Mouse (Mus musculus): ENCODE data around the gene Scyl3.

DNA sequence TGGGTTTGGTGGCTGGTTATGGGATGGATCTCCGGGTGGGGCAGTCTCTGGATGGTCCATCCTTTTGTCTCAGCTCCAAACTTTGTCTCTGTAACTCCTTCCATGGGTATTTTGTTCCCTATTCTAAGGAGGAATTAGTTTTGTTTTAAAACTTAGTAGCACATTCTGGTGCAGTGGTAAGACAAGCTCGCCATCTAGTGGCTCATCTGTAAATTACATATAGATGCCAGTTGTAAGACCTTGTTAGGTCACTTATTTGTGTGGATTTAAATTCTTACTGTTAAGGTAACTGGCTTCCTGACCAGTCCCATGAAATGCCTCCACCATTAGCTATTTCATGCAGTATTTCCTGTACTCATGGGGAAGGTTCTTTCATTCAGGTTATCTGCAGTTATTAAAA is 18.6 kb upstream of the Scyl3 start:
- TF ChIP-seq CTCF (IDR thresholded peaks at IDR 0.05) = peak; percentile 83
- no peak for TF ChIP-seq EP300 (IDR thresholded peaks at IDR 0.05)
